24 mouse cellular contexts compared by ENCODE assay signal in the genomic region with DNA sequence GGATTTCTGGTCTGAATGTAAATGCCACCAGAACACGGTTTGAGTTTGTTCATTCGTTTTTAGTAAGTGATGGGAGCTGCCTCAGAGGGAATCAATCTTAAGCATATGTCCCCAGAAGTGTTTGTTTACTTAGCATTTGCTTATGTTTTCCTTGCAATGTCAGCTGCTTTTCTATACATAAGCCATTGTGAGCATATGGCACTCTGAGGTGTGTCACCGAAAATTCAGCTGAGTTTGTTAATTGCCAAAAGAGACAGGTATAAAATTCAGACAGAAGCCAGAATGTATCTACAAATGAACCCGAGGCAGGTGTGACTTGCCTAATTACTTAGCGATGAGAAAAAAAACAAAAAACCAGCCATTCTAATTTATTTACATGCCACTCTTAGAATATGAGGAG.
"Had no signal": no experiment of that assay in that cellular context is flagged by ENCODE, and none has a peak within 500 bp of the region (broad histone marks: within the 10 kb centered on the region; RNA-seq: fewer than 3 reads in every experiment).

No protein-coding gene starts in this region.

- H3K4me1 ChIP-seq: heart, embryonic 10.5 days; heart, embryonic 12.5 days; hindbrain, embryonic 13.5 days; intestine, embryonic 15.5 days; limb, embryonic 13.5 days; limb, embryonic 15.5 days; liver, embryonic 12.5 days had no signal

- H3K9ac ChIP-seq: heart, embryonic 12.5 days; hindbrain, embryonic 13.5 days; intestine, embryonic 15.5 days; limb, embryonic 13.5 days; limb, embryonic 15.5 days; liver, embryonic 12.5 days; liver, embryonic 14.5 days had no signal

- H3K36me3 ChIP-seq: heart, embryonic 10.5 days; heart, embryonic 12.5 days; hindbrain, embryonic 13.5 days; intestine, embryonic 15.5 days; limb, embryonic 13.5 days; limb, embryonic 15.5 days; liver, embryonic 12.5 days had no signal

- H3K4me2 ChIP-seq: heart, embryonic 12.5 days; hindbrain, embryonic 13.5 days; intestine, embryonic 15.5 days; limb, embryonic 13.5 days; limb, embryonic 15.5 days; liver, embryonic 12.5 days had no signal

- ATAC-seq: hindbrain, embryonic 16.5 days; inflammation-experienced regulatory T-cells, adult 6 months; intestine, embryonic 15.5 days; intestine, postnatal 0 days; liver, embryonic 12.5 days had no signal

- H3K9me3 ChIP-seq: heart, embryonic 10.5 days; heart, embryonic 12.5 days; hindbrain, embryonic 13.5 days; intestine, embryonic 15.5 days; limb, embryonic 13.5 days; limb, embryonic 15.5 days; liver, embryonic 12.5 days had no signal

- H3K27me3 ChIP-seq: heart, embryonic 12.5 days; hindbrain, embryonic 13.5 days; intestine, embryonic 15.5 days; limb, embryonic 13.5 days; limb, embryonic 15.5 days; liver, embryonic 12.5 days had no signal

- H3K27ac ChIP-seq: gastrocnemius, adult 2 months; heart, embryonic 10.5 days; hindbrain, embryonic 13.5 days; intestine, embryonic 15.5 days; limb, embryonic 13.5 days; limb, embryonic 15.5 days; liver, embryonic 12.5 days; liver, embryonic 14.5 days had no signal

- DNase-seq: gastrocnemius, adult 2 months; gastrocnemius, postnatal 10 days; gastrocnemius, postnatal 25 days; heart, adult 18-20 months; heart, postnatal 10 days; heart, postnatal 4 days; kidney, adult 18-20 months; kidney, adult 8-10 months; kidney, postnatal 10 days; kidney, postnatal 25 days; layer of hippocampus, adult 9-11 months; layer of hippocampus, postnatal 36 days; left cerebral cortex, postnatal 4 days had no signal

- H3K4me3 ChIP-seq: gastrocnemius, adult 2 months; heart, embryonic 10.5 days; heart, embryonic 12.5 days; hindbrain, embryonic 13.5 days; intestine, embryonic 15.5 days; limb, embryonic 13.5 days; limb, embryonic 15.5 days; liver, embryonic 12.5 days had no signal
